Mouse (Mus musculus) kidney, embryonic 15.5 days (tissue): ENCODE measurements at regions not wholly inside any gene's neighbourhood (a gene's known extent, or its start where the extent isn't known, plus 50 kb on each side); places are given as distances from the start of the nearest gene placed in this dataset.
A peak's percentile ranks its signal among the peaks of the same experiment; 100 is the strongest.

ENCODE experiments used
- ATAC-seq: fragments of 200-750 bp; cut with Nextera tagmentation; replicated peaks from 2 replicates; pipeline ENCODE4 v1.8.0; 2017; ENCODE audit warnings: moderate TSS enrichment; ENCODE audit not compliant: low FRiP score
- H3K27ac ChIP-seq: fragments of 300-500 bp; sonication (generic); 2 replicates; pipeline ENCODE4 v1.5.1; 2015; ENCODE audit warnings: mild to moderate bottlenecking, inconsistent platforms
- H3K27me3 ChIP-seq: fragments of 300-500 bp; sonication (generic); 2 replicates; pipeline ENCODE4 v1.6.1; 2015; ENCODE audit warnings: inconsistent platforms
- H3K36me3 ChIP-seq: fragments of 300-500 bp; sonication (generic); 2 replicates; pipeline ENCODE4 v1.6.1; 2015; ENCODE audit warnings: inconsistent platforms
- H3K4me1 ChIP-seq: fragments of 300-500 bp; sonication (generic); 2 replicates; pipeline ENCODE4 v1.6.1; 2015; ENCODE audit warnings: inconsistent platforms
- H3K4me2 ChIP-seq: fragments of 300-500 bp; sonication (generic); 2 replicates; pipeline ENCODE4 v1.6.1; 2015; ENCODE audit warnings: moderate library complexity, mild to moderate bottlenecking, inconsistent platforms
- H3K4me3 ChIP-seq: fragments of 300-500 bp; sonication (generic); replicated peaks from 2 replicates; pipeline ENCODE4 v1.5.1; 2015; ENCODE audit warnings: mild to moderate bottlenecking, inconsistent platforms
- H3K9ac ChIP-seq: fragments of 300-500 bp; sonication (generic); 2 replicates; pipeline ENCODE4 v1.6.1; 2015; ENCODE audit warnings: mild to moderate bottlenecking, inconsistent platforms
- H3K9me3 ChIP-seq: fragments of 300-500 bp; sonication (generic); replicated peaks from 2 replicates; pipeline ENCODE4 v1.6.1; 2016; ENCODE audit warnings: inconsistent platforms
- WGBS: fragments of 180-500 bp; shearing (Covaris S2); methylation state at CpG from one replicate; pipeline ENCODE4 v1.1.7; 2015; ENCODE audit warnings: mixed read lengths; 5-methylcytosine and 5-hydroxymethylcytosine counted together

DNA sequence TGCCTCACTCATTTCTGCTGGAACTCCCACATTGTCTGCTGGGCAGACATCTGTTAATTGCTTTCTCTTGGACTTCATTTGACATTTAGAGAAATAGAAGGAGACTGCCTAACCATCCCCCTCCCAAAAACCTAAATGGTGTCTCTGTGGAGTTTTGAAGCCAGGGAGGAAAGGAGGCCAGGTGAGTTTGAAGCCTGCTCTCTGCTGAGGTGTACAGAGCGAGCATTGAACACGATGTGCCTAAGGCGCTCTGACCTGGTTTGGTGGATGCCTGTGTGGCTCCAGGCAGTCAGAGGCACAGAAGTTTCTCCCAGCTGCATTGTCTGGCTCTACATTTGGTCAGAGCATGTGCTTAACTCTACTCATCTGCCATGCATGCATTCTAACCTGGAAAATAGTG lies 302.6 kb upstream of the Camk1g start:
- no peak for ATAC-seq
- 72% methylated on average over 3 of the region's 3 CpGs for whole genome bisulfite sequencing
- H3K9ac ChIP-seq = no peak overlapping the region
- H3K27ac ChIP-seq = no peak overlapping the region
- no peaks in the 10 kb centered on the region for H3K27me3 ChIP-seq
- no peaks in the 10 kb centered on the region for H3K9me3 ChIP-seq
- H3K36me3 ChIP-seq = no peaks in the 10 kb centered on the region
- H3K4me3 ChIP-seq = no peak overlapping the region
- H3K4me1 ChIP-seq = peaks cover 6% of the 10 kb centered on the region; the same call in 1 of the 2 replicates
- H3K4me2 ChIP-seq = no peak overlapping the region

DNA sequence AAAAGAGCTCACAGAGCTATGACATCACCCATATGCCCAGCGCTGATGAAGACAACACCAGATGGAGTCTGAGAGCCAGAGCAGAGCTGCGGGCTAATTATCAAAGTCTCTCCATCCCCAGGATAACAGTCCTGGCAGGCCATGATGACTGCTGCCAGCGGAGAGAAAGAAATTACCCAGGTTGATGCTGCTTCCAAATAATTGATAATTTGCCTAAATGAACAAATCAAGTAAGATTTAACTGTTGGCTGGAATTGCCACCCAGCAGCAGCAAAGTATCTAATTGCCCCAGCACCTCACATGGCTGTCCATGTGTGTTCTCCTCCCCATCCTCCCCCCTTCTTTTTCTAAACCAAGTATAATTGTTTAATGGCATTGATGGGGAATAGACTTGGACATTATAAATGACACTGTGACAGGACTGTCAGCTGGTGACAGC lies 301.7 kb upstream of the Camk1g start:
- no peaks in the 10 kb centered on the region for H3K36me3 ChIP-seq
- peaks cover 8% of the 10 kb centered on the region; the same call in 1 of the 2 replicates for H3K4me1 ChIP-seq
- H3K9me3 ChIP-seq = no peaks in the 10 kb centered on the region
- no peak overlapping the region for H3K9ac ChIP-seq
- no peak overlapping the region for H3K27ac ChIP-seq
- no peak overlapping the region for H3K4me2 ChIP-seq
- WGBS = 73% methylated on average over 3 of the region's 3 CpGs
- ATAC-seq = no peak
- no peaks in the 10 kb centered on the region for H3K27me3 ChIP-seq
- H3K4me3 ChIP-seq = no peak overlapping the region

DNA sequence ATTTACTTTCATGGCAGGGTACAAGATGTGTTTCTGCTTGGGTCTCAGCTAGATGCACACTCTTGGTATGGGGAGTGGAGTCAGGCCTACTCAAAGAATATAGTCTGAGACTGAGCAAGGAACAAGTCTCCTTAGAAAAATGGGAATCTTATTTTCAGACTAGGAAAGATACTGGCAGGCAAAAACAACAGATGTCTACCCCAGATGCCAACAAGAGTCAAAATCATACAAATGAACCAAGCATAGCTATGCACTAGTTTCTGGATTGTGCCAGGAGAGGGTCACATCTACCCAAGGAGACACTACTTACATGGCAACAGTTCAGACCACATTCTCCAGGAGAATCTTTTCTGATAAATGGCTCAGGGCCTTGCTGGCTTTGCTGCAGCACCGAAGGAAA lies 300.9 kb upstream of the Camk1g start:
- Histone ChIP-seq H3K4me3 (no peak overlapping the region), H3K27ac (no peak overlapping the region), H3K36me3 (no peaks in the 10 kb centered on the region), H3K27me3 (no peaks in the 10 kb centered on the region), H3K9me3 (no peaks in the 10 kb centered on the region), H3K4me2 (no peak overlapping the region), H3K4me1 (peaks cover 8% of the 10 kb centered on the region; the same call in 1 of the 2 replicates), H3K9ac (no peak overlapping the region)
- WGBS = 90% methylated on average over 1 of the region's 1 CpGs
- ATAC-seq = no peak

DNA sequence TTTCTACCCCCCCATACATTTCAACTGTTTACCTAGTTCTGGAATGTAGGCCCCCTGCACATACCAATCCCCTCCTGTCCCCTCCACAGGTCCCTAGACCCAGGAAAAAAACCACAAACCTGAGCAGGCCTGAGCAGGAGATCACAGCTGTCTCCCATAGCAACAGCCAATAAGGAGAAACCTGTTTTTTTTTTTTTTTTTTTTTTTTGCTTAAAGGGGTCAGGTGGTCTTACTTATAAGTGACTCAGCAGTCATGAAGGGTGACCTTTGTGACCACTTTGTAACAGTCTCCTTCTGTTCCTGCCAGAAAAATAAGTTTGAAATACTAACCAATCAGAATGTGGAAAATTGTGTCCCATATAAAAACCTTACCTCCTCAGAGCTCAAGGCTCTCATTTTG lies 299.9 kb upstream of the Camk1g start:
- peaks cover 12% of the 10 kb centered on the region; the same call in 1 of the 2 replicates for H3K4me1 ChIP-seq
- H3K27ac ChIP-seq = no peak overlapping the region
- H3K9me3 ChIP-seq = no peaks in the 10 kb centered on the region
- no peak for ATAC-seq
- no peaks in the 10 kb centered on the region for H3K36me3 ChIP-seq
- no peak overlapping the region for H3K9ac ChIP-seq
- no peak overlapping the region for H3K4me2 ChIP-seq
- no peak overlapping the region for H3K4me3 ChIP-seq
- no peaks in the 10 kb centered on the region for H3K27me3 ChIP-seq

DNA sequence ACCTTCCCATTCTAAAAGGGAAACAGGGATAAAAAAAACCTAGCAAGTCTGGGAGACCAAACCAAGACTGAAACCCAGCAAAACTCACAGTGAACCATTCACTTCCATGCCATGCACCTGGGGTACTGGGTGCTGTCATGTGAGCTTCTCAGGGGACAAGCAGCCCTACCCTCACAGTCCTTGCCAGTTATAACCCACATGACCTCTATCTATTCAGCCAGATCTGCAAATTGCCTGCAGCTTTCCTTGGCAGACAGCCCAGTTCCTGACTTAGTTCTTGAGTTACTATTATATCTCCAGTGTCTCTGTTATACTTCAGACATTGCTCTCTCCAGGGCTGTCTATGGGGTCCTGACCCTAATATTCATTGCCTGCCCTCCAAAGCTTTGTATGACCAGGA lies 298.7 kb upstream of the Camk1g start:
- Histone ChIP-seq H3K4me2 (no peak overlapping the region), H3K9ac (no peak overlapping the region), H3K27ac (no peak overlapping the region), H3K27me3 (no peaks in the 10 kb centered on the region), H3K36me3 (no peaks in the 10 kb centered on the region), H3K4me1 (peaks cover 12% of the 10 kb centered on the region; the same call in 1 of the 2 replicates), H3K4me3 (no peak overlapping the region), H3K9me3 (no peaks in the 10 kb centered on the region)
- ATAC-seq = peak; percentile 47; the same call in 1 of the 2 replicates

DNA sequence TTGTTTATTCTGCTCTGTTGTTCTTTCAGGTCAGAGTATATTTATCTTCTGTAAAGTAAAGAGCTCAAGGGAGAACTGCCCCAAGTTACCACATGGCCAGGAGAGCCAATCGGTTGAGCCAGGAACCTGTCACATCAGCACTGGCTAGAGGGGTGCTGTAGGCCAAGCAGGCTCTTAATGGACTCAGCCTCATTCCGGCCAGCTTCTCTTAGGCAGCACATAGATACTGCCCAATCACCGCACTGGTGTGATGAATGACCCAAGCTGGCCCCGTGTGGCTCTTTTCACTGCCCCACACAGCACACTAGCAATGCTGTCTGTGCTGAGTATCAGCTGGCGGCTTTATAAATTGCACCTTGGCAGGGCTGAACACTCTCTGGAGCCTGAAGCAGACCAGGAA lies 295.8 kb upstream of the Camk1g start:
- no peaks in the 10 kb centered on the region for H3K9me3 ChIP-seq
- ATAC-seq = no peak
- H3K4me1 ChIP-seq = 0 out of 2 replicates have a peak, but pooled peaks cover 6% of the 10 kb centered on the region
- H3K27ac ChIP-seq = no peak overlapping the region
- H3K36me3 ChIP-seq = no peaks in the 10 kb centered on the region
- no peak overlapping the region for H3K4me2 ChIP-seq
- no peak overlapping the region for H3K9ac ChIP-seq
- no peak overlapping the region for H3K4me3 ChIP-seq
- 48% methylated on average over 5 of the region's 5 CpGs for WGBS
- H3K27me3 ChIP-seq = no peaks in the 10 kb centered on the region

DNA sequence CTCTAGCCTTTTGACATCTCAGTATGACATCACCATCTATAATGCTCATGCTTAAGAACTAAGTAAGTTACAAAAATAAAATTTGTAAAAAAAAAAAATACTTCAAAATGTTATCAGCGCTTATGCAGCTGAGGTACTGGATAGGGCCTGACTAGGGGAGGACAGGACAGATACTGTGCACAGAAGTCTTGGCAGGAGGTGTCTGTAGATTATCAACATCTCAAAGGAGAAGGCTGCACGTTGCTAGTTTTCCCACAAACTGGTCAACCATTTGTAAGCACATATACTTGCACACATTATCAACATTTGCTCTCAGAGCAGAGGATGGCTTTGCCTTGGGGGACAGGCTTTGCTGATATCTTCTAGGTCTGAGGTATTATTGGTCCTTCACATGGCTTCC lies 294.5 kb upstream of the Camk1g start:
- Histone ChIP-seq H3K27ac (no peak overlapping the region), H3K4me1 (0 out of 2 replicates have a peak, but pooled peaks cover 6% of the 10 kb centered on the region), H3K27me3 (no peaks in the 10 kb centered on the region), H3K4me3 (no peak overlapping the region), H3K9ac (no peak overlapping the region), H3K4me2 (no peak overlapping the region), H3K36me3 (no peaks in the 10 kb centered on the region), H3K9me3 (no peaks in the 10 kb centered on the region)
- WGBS = 71% methylated on average over 2 of the region's 2 CpGs
- ATAC-seq = no peak

DNA sequence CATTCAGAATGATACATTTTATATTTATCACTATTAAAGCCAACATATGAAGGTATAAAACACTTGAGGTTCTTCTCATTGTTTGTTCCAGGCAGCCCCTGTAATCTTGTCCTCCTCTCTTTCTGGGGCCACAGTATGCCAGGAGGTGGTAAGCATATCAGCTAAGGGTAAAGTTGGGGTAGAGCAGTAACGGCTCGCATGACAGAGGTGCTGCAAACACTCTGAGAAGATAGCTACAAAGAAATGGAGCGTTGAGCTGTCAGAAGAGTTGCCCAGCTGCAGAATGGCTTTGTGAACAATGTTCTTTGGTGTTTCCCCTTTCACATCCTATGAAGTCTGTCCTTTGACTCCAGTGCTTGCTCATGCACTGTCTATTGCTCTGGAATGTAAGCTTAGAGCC lies 293.5 kb upstream of the Camk1g start:
- Histone ChIP-seq H3K4me2 (no peak overlapping the region), H3K9ac (no peak overlapping the region), H3K9me3 (no peaks in the 10 kb centered on the region)

DNA sequence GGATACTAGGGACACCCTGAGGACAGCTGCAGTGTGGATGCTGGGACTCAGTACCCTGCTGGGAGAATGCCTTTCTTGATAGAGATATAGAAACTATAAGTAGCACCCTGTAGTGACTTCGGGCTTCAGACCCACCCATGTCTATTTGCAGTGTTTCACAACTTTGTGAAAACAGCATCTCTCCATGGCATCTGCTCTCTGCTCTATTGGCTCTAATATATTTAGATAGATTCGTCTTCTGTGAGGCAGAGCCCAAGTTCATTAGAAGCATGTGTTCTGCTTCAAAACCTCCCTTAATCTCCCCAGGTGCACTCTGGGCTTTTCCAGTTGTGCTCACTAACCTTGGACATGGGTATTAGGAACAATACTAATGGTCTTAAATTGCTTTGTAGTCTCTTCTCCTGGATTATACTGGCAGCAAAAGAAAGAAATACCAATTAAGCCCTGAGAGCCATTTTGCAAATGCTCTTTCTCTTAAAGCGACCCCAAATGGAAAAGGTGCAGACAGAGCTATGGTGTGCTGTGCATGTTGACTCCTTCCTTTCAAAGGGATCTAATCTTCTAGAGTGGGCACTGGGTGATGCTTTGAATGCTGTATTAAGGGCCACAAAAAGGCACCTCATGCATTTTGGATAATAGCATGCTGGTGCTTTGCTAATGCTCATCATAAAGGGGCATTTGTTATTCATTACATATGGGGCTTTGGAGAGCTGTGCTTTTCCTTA lies 292.2 kb upstream of the Camk1g start:
- Histone ChIP-seq H3K27ac (no peak overlapping the region), H3K4me2 (no peak overlapping the region), H3K4me3 (no peak overlapping the region), H3K9me3 (no peaks in the 10 kb centered on the region), H3K36me3 (no peaks in the 10 kb centered on the region), H3K9ac (no peak overlapping the region), H3K4me1 (0 out of 2 replicates have a peak, but pooled peaks cover 4% of the 10 kb centered on the region), H3K27me3 (no peaks in the 10 kb centered on the region)
- ATAC-seq = no peak
- 77% methylated on average over 3 of the region's 3 CpGs for WGBS

More for the DNA sequence above, 293.5 kb upstream of the Camk1g start:
- 83% methylated on average over 3 of the region's 3 CpGs for WGBS
- H3K36me3 ChIP-seq = no peaks in the 10 kb centered on the region
- H3K4me3 ChIP-seq = no peak overlapping the region
- no peaks in the 10 kb centered on the region for H3K27me3 ChIP-seq
- H3K4me1 ChIP-seq = 0 out of 2 replicates have a peak, but pooled peaks cover 6% of the 10 kb centered on the region
- no peak for ATAC-seq
- no peak overlapping the region for H3K27ac ChIP-seq

DNA sequence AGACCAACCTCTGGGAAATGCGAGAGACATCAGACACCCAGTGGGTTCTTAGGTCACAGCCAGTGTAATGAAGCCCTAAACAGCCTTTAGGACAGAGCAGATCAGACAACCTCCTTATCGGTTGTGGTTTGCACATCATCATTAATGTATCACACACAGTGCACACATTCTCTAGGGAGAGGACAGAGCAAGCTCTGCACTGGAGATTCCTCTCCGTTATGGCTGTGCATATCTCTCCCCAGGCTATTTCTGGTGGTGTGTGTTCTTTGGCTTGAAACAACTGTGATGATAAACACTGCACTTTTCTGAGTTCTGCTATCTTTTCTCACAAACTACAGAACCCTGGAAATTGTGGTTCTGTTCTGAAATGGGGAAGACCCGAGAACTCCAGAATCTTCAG lies 291.3 kb upstream of the Camk1g start:
- ATAC-seq = no peak
- Histone ChIP-seq H3K9me3 (no peaks in the 10 kb centered on the region), H3K4me2 (no peak overlapping the region), H3K27me3 (no peaks in the 10 kb centered on the region), H3K4me1 (0 out of 2 replicates have a peak, but pooled peaks cover 4% of the 10 kb centered on the region), H3K4me3 (no peak overlapping the region), H3K9ac (no peak overlapping the region), H3K36me3 (no peaks in the 10 kb centered on the region), H3K27ac (no peak overlapping the region)
- 67% methylated on average over 4 of the region's 4 CpGs for WGBS

DNA sequence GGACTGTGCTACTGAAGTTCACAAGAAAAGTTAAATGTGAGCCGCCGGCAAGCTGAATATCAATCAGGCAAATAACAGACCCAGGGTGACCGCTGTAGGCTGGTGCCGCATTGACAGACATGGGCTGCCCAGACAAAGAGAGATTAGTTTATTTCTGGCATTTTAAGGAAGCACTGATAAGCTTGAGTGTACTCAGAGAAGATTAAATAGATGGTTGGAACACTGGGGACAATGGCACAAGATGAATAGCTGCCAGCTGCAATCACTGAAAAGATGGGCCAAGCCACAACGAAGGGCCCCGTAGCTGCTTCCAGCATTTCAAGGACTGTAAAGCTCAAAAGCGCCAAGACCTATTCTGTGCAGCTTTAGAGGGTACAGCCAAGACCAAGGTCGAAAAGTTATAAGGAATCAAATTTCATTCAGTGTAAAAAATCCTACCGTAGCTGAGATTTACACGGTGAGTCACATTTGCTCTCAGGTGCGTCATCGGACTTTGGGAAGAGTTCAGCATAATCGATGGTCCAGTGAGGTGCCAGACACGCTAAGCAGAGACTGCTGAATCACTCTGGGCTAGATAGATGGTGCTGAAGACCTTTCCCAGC lies 285.1 kb upstream of the Camk1g start:
- Histone ChIP-seq H3K9me3 (no peaks in the 10 kb centered on the region), H3K9ac (no peak overlapping the region), H3K27ac (no peak overlapping the region), H3K4me2 (no peak overlapping the region), H3K36me3 (no peaks in the 10 kb centered on the region), H3K27me3 (no peaks in the 10 kb centered on the region), H3K4me3 (no peak overlapping the region), H3K4me1 (no peaks in the 10 kb centered on the region)
- WGBS = 72% methylated on average over 14 of the region's 14 CpGs
- no peak for ATAC-seq

DNA sequence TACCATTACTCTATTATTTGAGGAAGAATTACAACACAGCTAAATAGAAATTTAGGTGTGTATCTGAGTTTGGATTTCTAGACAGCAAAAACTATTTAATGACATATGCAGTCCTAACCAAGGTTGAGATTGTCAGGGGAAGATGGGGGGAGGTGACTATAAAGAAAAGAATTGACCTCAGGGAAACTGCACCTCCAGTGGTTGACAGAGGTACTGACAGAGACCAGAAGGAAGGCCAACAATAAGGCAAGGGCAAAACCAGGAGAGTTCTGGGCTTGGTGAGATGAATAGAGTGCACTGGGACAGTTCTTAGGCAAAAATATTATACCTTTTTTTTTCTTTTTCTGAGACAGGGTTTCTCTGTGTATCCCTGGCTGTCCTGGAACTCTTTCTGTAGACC lies 280.2 kb upstream of the Camk1g start:
- no peaks in the 10 kb centered on the region for H3K36me3 ChIP-seq
- no peak for ATAC-seq
- H3K4me3 ChIP-seq = no peak overlapping the region
- no peaks in the 10 kb centered on the region for H3K9me3 ChIP-seq
- no peak overlapping the region for H3K9ac ChIP-seq
- H3K4me2 ChIP-seq = no peak overlapping the region
- no peak overlapping the region for H3K27ac ChIP-seq
- no peaks in the 10 kb centered on the region for H3K27me3 ChIP-seq
- H3K4me1 ChIP-seq = no peaks in the 10 kb centered on the region
